Comparison of ENCODE assay signal across 14 mouse cellular contexts in the genomic region with DNA sequence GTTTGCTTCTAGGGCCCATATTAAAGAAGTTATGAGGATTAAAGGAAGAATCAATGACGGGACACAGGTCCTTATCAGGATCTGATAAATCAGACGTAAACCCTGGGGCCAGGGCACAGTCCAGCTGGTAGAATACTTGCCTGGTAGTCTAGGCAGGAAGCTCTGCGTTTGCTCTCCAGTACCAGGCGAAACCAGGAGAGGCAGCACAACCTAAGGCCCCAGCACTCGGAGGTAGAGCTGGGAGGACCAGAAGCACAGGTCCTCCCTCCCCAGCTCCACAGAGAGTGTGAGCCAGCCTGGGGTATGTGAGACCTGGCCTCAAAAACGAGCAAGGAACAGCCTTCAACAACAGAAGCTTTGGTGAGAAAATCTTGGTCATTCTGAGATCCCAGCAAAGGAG. TPM values are rescaled to one million over a fixed set of nuclear protein-coding genes. Genes with fewer than 3 reads are reported as not detected.
DNase-seq lines count a peak whose midpoint lies in the region; ATAC-seq and TF ChIP-seq lines count a peak whose summit lies in the region.
"Had no signal": no experiment of that assay in that cellular context is flagged by ENCODE, and none has a peak within 500 bp of the region (broad histone marks: within the 10 kb centered on the region; RNA-seq: fewer than 3 reads in every experiment).

No protein-coding gene starts in this region.

- H3K36me3 ChIP-seq in kidney, adult 2 months (ENCODE audit: control insufficient read depth, insufficient read depth, low read length) = no peaks in the 10 kb centered on the region; the same call in 1 of the 2 replicates
- H3K36me3 ChIP-seq in kidney, embryonic 15.5 days = 0 out of 2 replicates have a peak, but pooled peaks cover 4% of the 10 kb centered on the region
- H3K36me3 ChIP-seq: hindbrain, embryonic 13.5 days; liver, embryonic 15.5 days had no signal

- H3K9me3 ChIP-seq in kidney, embryonic 15.5 days (replicated peaks) = no peaks in the 10 kb centered on the region
- H3K9me3 ChIP-seq: hindbrain, embryonic 13.5 days; liver, embryonic 15.5 days had no signal

- no peak for TF ChIP-seq POLR2A in kidney, adult 2 months (IDR thresholded peaks at IDR 0.05; ENCODE audit: low read depth, low read length)

- no peak overlapping the region for H3K9ac ChIP-seq in kidney, embryonic 15.5 days
- H3K9ac ChIP-seq: liver, embryonic 15.5 days had no signal

- TF ChIP-seq CTCF in kidney, adult 2 months (conservative IDR thresholded peaks at IDR 0.05; ENCODE audit: insufficient read depth, insufficient read length, low read depth, low read length) = peak; percentile 29; the same call in 1 of the 2 replicates

- H3K4me3 ChIP-seq in kidney, adult 2 months (ENCODE audit: insufficient read depth, low read depth, low read length) = no peak overlapping the region
- no peak overlapping the region for H3K4me3 ChIP-seq in kidney, embryonic 15.5 days (replicated peaks)
- H3K4me3 ChIP-seq: erythroblast, embryonic 14.5 days; hindbrain, embryonic 13.5 days; liver, embryonic 15.5 days had no signal

- no peak for DNase-seq in kidney, adult 2 months
- DNase-seq in thymus, postnatal 0 days (ENCODE audit: low spot score) = peak; percentile 15
- no peak for DNase-seq in thymus, postnatal 10 days (ENCODE audit: low spot score in 2 of 2)
- DNase-seq in R1 (ENCODE audit: low read depth, low spot score) = peak; percentile 60
- no peak for DNase-seq in frontal cortex, postnatal 25 days (ENCODE audit: low spot score in 2 of 2)
- no peak for DNase-seq in heart, adult 11 months
- DNase-seq: cerebellum, adult 11-12 months; kidney, adult 9 months; left cerebral cortex, postnatal 4 days had no signal

- H3K4me2 ChIP-seq in kidney, embryonic 15.5 days = no peak overlapping the region
- H3K4me2 ChIP-seq: hindbrain, embryonic 13.5 days; liver, embryonic 15.5 days had no signal

- 70% methylated on average over 6 of the region's 6 CpGs for WGBS in kidney, adult 2 months
- 44% methylated on average over 6 of the region's 6 CpGs for WGBS in kidney, embryonic 15.5 days

- H3K27ac ChIP-seq in kidney, adult 2 months (ENCODE audit: insufficient read depth, low read depth, low read length) = no peak overlapping the region
- no peak overlapping the region for H3K27ac ChIP-seq in kidney, embryonic 15.5 days
- H3K27ac ChIP-seq: hindbrain, embryonic 13.5 days; liver, embryonic 15.5 days had no signal

- no peak for ATAC-seq in kidney, embryonic 15.5 days (replicated peaks; ENCODE audit: low FRiP score)
- no peak for ATAC-seq in erythroid progenitor cell, adult 5-6 weeks (replicated peaks; ENCODE audit: low FRiP score, poor library complexity, severe bottlenecking)

- H3K27me3 ChIP-seq in kidney, adult 2 months (replicated peaks; ENCODE audit: control insufficient read depth, insufficient read depth, low read length) = no peaks in the 10 kb centered on the region
- no peaks in the 10 kb centered on the region for H3K27me3 ChIP-seq in kidney, embryonic 15.5 days
- H3K27me3 ChIP-seq: hindbrain, embryonic 13.5 days; liver, embryonic 15.5 days had no signal

- no peaks in the 10 kb centered on the region for H3K4me1 ChIP-seq in kidney, adult 2 months (ENCODE audit: control insufficient read depth, insufficient read depth, low read length)
- H3K4me1 ChIP-seq in kidney, embryonic 15.5 days = no peaks in the 10 kb centered on the region
- H3K4me1 ChIP-seq: hindbrain, embryonic 13.5 days; liver, embryonic 15.5 days had no signal

RNA-seq across cellular contexts. Expression of a gene that starts 19.8 kb away (rescaled TPM):
- 26.4 and 36.1 TPM in 2 replicates for polyA plus RNA-seq in kidney, adult 2 months (2012; rRNA removed)
- polyA plus RNA-seq in kidney, embryonic 15.5 days (2015; fragmentation: Nextera tagmentation; extraction: Ambion mirVana) = 6.1 and 7.9 TPM in 2 replicates
- 1.7 and 1.8 TPM in 2 replicates for polyA plus RNA-seq in thymus, postnatal 0 days (2015; fragmentation: Nextera tagmentation; extraction: Ambion mirVana)
- total RNA-seq in erythroid progenitor cell, adult 5-6 weeks (2015; ENCODE audit: low replicate concordance) = 35.0 and 39.8 TPM in 2 replicates
- total RNA-seq in erythroid progenitor cell, adult 5-6 weeks (2017; ENCODE audit: low replicate concordance) = 40.1 and 60.7 TPM in 2 replicates

RNA-seq across cellular contexts. Expression of a gene that starts 34.3 kb away (rescaled TPM):
- 28.8 and 43.7 TPM in 2 replicates for polyA plus RNA-seq in kidney, adult 2 months (2012; rRNA removed)
- 45.6 and 47.0 TPM in 2 replicates for polyA plus RNA-seq in kidney, embryonic 15.5 days (2015; fragmentation: Nextera tagmentation; extraction: Ambion mirVana)
- 30.7 and 31.8 TPM in 2 replicates for polyA plus RNA-seq in thymus, postnatal 0 days (2015; fragmentation: Nextera tagmentation; extraction: Ambion mirVana)
- 2.5 and 10.9 TPM in 2 replicates for total RNA-seq in erythroid progenitor cell, adult 5-6 weeks (2015; ENCODE audit: low replicate concordance)
- 1.2 and 2.0 TPM in 2 replicates for total RNA-seq in erythroid progenitor cell, adult 5-6 weeks (2017; ENCODE audit: low replicate concordance)

RNA-seq across cellular contexts. Expression of a gene that starts 51.9 kb away (rescaled TPM):
- 4.8 and 6.0 TPM in 2 replicates for polyA plus RNA-seq in kidney, adult 2 months (2012; rRNA removed)
- 17.5 and 17.9 TPM in 2 replicates for polyA plus RNA-seq in kidney, embryonic 15.5 days (2015; fragmentation: Nextera tagmentation; extraction: Ambion mirVana)
- polyA plus RNA-seq in thymus, postnatal 0 days (2015; fragmentation: Nextera tagmentation; extraction: Ambion mirVana) = 10.8 and 13.8 TPM in 2 replicates
- total RNA-seq in erythroid progenitor cell, adult 5-6 weeks (2015; ENCODE audit: low replicate concordance) = 3.8 and 8.3 TPM in 2 replicates
- not detected in 2 replicates for total RNA-seq in erythroid progenitor cell, adult 5-6 weeks (2017; ENCODE audit: low replicate concordance)

Comparison
In these comparisons a context has a peak if more than half of its experiments do, and no peak if none do; other contexts are left out.
1. DNase-seq: peak in thymus, postnatal 0 days (single experiment) and R1 (single experiment); none in kidney, adult 2 months (single experiment), thymus, postnatal 10 days (0 of 2), frontal cortex, postnatal 25 days (0 of 2) and heart, adult 11 months (single experiment).